Mouse (Mus musculus) spleen, embryonic (tissue): Measurements from ENCODE around the gene Sdhaf4.

Source experiments
- CTCF ChIA-PET: fragments of 350-600 bp; sonication (Branson Sonifier 250); formaldehyde crosslinking; loops from one replicate; lab custom pipeline; 2022; lab: Charles Lee

The Sdhaf4 gene

GRCm38 (mm10) chr1:23955539-23955938, 49.9 kb downstream of the Sdhaf4 start:
- CTCF ChIA-PET, result no interaction called here

- CTCF ChIA-PET, result no interaction called here
Measured at GRCm38 (mm10) chr1:23953921-23954320, 51.5 kb downstream of the Sdhaf4 start.

- CTCF ChIA-PET, result no interaction called here
Measured at GRCm38 (mm10) chr1:23948778-23949699, 56.4 kb downstream of the Sdhaf4 start.

- CTCF ChIA-PET, result no interaction called here
Measured at GRCm38 (mm10) chr1:23948290-23948689, 57.2 kb downstream of the Sdhaf4 start.
